Mouse (Mus musculus) midbrain, embryonic 16.5 days (tissue): ENCODE measurements around the gene Zfp467. TPM values are rescaled to one million over a fixed set of nuclear protein-coding genes. Genes with fewer than 3 reads are reported as not detected.

Experiments
- ATAC-seq: fragments of 200-750 bp; cut with Nextera tagmentation; 2 replicates; pipeline ENCODE4 v1.8.0; 2017; ENCODE audit warnings: moderate TSS enrichment
- H3K27ac ChIP-seq: fragments of 300-500 bp; sonication (generic); 2 replicates; pipeline ENCODE4 v1.5.1; 2014; ENCODE audit warnings: mild to moderate bottlenecking, low read length, mixed read lengths
- H3K27me3 ChIP-seq: fragments of 300-500 bp; sonication (generic); 2 replicates; pipeline ENCODE4 v1.6.1; 2014; ENCODE audit warnings: low read depth, low read length, mixed read lengths; ENCODE audit not compliant: control insufficient read depth, insufficient read depth
- H3K36me3 ChIP-seq: fragments of 300-500 bp; sonication (generic); 2 replicates; pipeline ENCODE4 v1.6.1; 2014; ENCODE audit warnings: mild to moderate bottlenecking, low read length, moderate library complexity, mixed read lengths; ENCODE audit not compliant: control insufficient read depth, insufficient read depth
- H3K4me1 ChIP-seq: fragments of 300-500 bp; sonication (generic); 2 replicates; pipeline ENCODE4 v1.6.1; 2014; ENCODE audit warnings: mild to moderate bottlenecking, low read length, mixed read lengths; ENCODE audit not compliant: control insufficient read depth, insufficient read depth
- H3K4me2 ChIP-seq: fragments of 300-500 bp; sonication (generic); 2 replicates; pipeline ENCODE4 v1.6.1; 2014; ENCODE audit warnings: mild to moderate bottlenecking, low read length, mixed read lengths
- H3K4me3 ChIP-seq: fragments of 300-500 bp; sonication (generic); 2 replicates; pipeline ENCODE4 v1.5.1; 2014; ENCODE audit warnings: low read depth, mild to moderate bottlenecking, low read length, moderate library complexity, mixed read lengths
- H3K9ac ChIP-seq: fragments of 300-500 bp; sonication (generic); 2 replicates; pipeline ENCODE4 v1.6.1; 2014; ENCODE audit warnings: low read depth, low read length, mixed read lengths
- H3K9me3 ChIP-seq: fragments of 300-500 bp; sonication (generic); replicated peaks from 2 replicates; pipeline ENCODE4 v1.6.1; 2014; ENCODE audit warnings: mild to moderate bottlenecking, low read length, mixed read lengths; ENCODE audit not compliant: control insufficient read depth, poor library complexity, severe bottlenecking
- WGBS: fragments of 180-500 bp; shearing (Covaris S2); extraction: QIAGEN DNeasy Blood & Tissue Kit; methylation state at CpG from one replicate; pipeline ENCODE4 v1.1.7; 2014; 5-methylcytosine and 5-hydroxymethylcytosine counted together
- polyA plus RNA-seq: library from polyadenylated mRNA; unstranded; fragments of >200 nt; fragmentation: Nextera tagmentation; extraction: Ambion mirVana; gene quantifications from 2 replicates; pipeline ENCODE4 v1.2.1, GENCODE M21; 2015

Gene Zfp467
- polyA plus RNA-seq, 1 experiment from 2014 or later, result 32.8 TPM

DNA sequence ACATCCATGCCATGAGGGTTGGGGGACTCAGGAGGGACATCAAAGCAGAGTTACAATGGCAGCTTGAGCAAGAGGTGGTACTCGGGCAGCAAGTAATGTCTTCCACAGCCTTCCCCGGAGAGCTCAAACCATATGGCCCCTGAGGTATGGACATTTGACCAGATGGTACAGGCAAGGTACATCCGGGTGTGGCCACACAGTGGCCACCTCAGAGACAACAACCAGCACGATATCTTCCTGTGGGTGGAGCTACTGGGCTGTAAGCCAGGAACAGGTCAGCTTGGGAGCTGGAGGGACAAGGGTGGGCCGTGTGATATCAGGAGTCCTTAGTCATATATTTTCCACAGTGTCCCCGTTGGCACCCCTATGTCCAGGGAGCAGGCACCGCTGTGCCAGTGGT is 21.9 kb upstream of the Zfp467 start:
- H3K4me1 ChIP-seq, result no peaks in the 10 kb centered on the region
- ATAC-seq, result no peak
- no peak overlapping the region for H3K9ac ChIP-seq
- WGBS, result 87% methylated on average over 7 of the region's 7 CpGs
- no peak overlapping the region for H3K27ac ChIP-seq
- no peak overlapping the region for H3K4me3 ChIP-seq
- H3K4me2 ChIP-seq, result no peak overlapping the region
- no peaks in the 10 kb centered on the region for H3K27me3 ChIP-seq
- H3K36me3 ChIP-seq, result no peaks in the 10 kb centered on the region
- H3K9me3 ChIP-seq, result no peaks in the 10 kb centered on the region

DNA sequence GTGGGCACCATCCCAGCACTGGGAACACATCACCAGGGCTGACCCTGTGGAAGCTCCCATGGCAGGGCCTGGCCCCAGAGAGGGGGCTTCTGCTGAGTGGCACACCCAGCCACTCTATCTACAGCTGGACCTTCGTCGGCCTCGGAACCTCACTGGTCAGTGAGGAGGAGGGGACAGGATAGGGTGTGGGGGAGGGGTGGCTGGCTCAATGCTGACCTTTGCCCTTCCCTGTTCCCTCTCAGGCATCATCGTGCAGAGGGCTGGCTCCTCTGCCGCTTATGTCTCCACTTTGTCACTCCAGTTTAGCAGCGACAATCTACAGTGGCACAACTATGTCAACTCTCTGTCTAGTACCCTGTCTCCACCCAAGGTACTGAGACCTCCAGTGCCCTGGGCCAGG is 21.1 kb upstream of the Zfp467 start:
- Histone ChIP-seq H3K9me3 (no peaks in the 10 kb centered on the region), H3K4me3 (no peak overlapping the region), H3K9ac (no peak overlapping the region), H3K36me3 (no peaks in the 10 kb centered on the region), H3K4me2 (no peak overlapping the region), H3K27ac (no peak overlapping the region), H3K4me1 (no peaks in the 10 kb centered on the region), H3K27me3 (no peaks in the 10 kb centered on the region)
- no peak for ATAC-seq
- 32% methylated on average over 6 of the region's 6 CpGs for WGBS

DNA sequence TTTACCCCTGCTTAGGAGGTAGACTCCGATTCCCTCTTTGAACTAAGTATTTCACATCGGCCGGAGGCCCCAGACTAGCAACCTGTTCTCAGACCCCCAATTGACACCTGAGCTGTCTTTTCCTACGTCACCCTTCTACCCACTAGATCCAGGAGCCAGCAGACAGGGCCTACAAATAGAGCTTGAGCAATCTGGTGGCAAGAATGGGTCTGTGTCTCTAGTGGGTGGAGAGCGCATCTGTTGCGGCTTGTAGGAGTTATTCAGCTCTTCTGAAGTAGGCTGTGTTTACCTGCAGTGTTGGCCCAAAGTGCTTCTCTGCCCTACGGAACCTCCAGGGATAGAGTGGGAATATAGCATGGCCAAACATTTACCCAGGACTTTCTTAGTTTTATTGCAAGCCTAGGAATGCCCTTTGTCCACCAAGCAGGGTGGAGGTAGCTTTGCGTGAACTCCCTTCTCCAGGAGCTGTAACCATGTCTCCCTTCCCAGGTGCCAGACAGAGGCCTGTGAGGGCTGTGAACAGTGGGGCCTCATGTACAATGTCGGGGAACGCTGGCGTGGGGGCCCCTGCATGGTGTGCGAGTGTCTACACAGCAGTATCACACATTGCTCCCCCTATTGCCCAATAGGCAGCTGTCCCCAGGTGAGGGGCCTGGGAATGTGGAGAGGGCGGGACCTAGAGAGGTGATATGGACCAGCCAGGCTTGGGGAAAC is 19.5 kb upstream of the Zfp467 start:
- 95% methylated on average over 13 of the region's 13 CpGs for WGBS
- ATAC-seq, result no peak
- no peak overlapping the region for H3K4me2 ChIP-seq
- H3K9ac ChIP-seq, result no peak overlapping the region
- no peak overlapping the region for H3K4me3 ChIP-seq
- H3K9me3 ChIP-seq, result no peaks in the 10 kb centered on the region
- H3K4me1 ChIP-seq, result no peaks in the 10 kb centered on the region
- H3K27ac ChIP-seq, result no peak overlapping the region
- H3K27me3 ChIP-seq, result no peaks in the 10 kb centered on the region
- H3K36me3 ChIP-seq, result no peaks in the 10 kb centered on the region

DNA sequence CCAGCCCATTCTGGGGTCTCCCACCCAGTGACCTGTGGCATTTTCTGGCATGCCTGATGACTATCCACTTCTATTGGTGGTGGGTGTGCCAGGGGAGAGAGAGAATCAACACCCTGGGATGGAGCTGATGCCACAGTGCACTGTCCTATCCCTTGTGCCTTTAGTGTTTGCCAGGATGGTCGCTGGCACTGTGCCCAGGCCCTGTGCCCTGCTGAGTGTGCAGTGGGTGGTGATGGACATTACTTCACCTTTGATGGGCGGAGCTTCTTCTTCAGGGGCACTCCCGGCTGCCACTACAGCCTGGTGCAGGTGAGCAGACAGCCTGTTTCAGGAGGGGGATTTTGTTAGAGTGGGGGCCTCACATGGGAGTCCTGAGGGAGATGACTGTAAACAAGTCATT is 7.1 kb upstream of the Zfp467 start:
- H3K4me3 ChIP-seq, result no peak overlapping the region
- H3K9me3 ChIP-seq, result no peaks in the 10 kb centered on the region
- H3K27me3 ChIP-seq, result no peaks in the 10 kb centered on the region
- 88% methylated on average over 3 of the region's 3 CpGs for WGBS
- H3K36me3 ChIP-seq, result no peaks in the 10 kb centered on the region
- no peak overlapping the region for H3K9ac ChIP-seq
- no peak for ATAC-seq
- no peak overlapping the region for H3K4me2 ChIP-seq
- H3K4me1 ChIP-seq, result no peaks in the 10 kb centered on the region
- no peak overlapping the region for H3K27ac ChIP-seq

DNA sequence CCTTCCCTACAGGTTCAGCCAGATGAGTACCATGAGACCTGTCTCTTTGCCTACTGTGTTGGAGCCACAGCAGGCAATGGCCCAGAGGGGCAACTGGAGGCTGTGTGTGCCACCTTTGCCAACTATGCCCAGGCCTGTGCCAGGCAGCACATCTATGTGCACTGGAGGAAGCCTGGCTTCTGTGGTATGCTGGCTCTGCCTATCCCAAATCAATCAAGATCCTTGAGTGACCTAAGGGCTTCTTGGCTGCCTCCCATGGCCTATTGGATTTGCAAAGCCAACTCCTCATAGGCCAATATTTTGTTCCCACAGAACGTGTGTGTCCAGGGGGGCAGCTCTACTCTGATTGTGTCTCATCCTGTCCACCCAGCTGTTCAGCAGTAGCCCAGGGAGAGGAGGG is 6.5 kb upstream of the Zfp467 start:
- Histone ChIP-seq H3K4me1 (no peaks in the 10 kb centered on the region), H3K27ac (no peak overlapping the region), H3K9ac (no peak overlapping the region), H3K9me3 (no peaks in the 10 kb centered on the region), H3K36me3 (no peaks in the 10 kb centered on the region), H3K4me2 (no peak overlapping the region), H3K4me3 (no peak overlapping the region), H3K27me3 (no peaks in the 10 kb centered on the region)
- ATAC-seq, result no peak
- 61% methylated on average over 1 of the region's 1 CpGs for WGBS

DNA sequence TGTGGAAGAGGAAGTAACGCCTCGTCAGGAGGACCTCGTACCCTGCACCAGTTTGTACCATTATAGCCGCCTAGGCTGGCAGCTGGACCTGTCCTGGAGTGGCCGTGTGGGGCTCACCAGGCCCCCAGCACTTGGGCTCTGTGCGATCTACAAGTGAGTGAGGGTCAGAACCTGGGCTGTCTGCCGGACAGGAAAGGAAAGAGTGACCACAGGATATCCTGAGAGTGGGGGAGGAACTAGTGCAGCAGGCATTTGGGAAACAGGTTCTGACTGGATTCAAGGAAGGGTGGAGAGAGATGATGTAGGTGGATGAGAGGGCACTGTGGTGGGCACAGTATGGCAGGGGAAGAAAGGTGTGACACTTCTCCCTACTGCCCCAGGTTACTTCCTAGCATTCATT is 2.9 kb upstream of the Zfp467 start:
- peaks cover 11% of the 10 kb centered on the region for H3K4me1 ChIP-seq
- ATAC-seq, result no peak
- no peaks in the 10 kb centered on the region for H3K36me3 ChIP-seq
- no peak overlapping the region for H3K4me3 ChIP-seq
- no peak overlapping the region for H3K9ac ChIP-seq
- WGBS, result 81% methylated on average over 7 of the region's 7 CpGs
- no peaks in the 10 kb centered on the region for H3K9me3 ChIP-seq
- H3K27me3 ChIP-seq, result no peaks in the 10 kb centered on the region
- no peak overlapping the region for H3K27ac ChIP-seq
- H3K4me2 ChIP-seq, result no peak overlapping the region

DNA sequence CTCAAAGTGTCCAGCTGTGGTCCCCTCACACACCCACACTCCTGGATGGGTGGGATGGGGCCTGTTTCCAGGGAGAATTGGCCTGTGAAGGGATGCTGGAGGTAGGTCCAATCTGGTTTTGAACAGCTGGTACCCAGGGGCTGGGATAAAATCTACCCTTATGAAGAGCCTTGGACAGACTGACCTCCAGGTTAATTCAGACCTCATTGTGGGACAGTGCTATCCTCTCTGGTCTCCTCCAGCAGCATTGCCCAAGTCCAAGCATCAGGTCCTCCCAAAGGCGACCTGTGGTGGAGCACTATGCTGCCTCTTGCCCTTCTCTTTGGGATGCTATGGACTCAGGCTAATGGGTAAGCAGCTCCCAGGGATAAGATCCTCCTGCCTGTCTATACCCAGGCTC is 2.3 kb upstream of the Zfp467 start, which contains the start of gene Sspo:
Gene Sspo, plus strand, starts transcription at position 301 of the 400 bp plus-strand sequence.
- 85% methylated on average over 1 of the region's 1 CpGs for WGBS
- no peak within 1 kb of the TSS for H3K4me2 ChIP-seq
- no peak within 1 kb of the TSS for H3K4me3 ChIP-seq
- no peak for ATAC-seq
- no peaks in the 10 kb centered on the region for H3K27me3 ChIP-seq
- no peak within 1 kb of the TSS for H3K27ac ChIP-seq
- H3K36me3 ChIP-seq, result no peaks in the 10 kb centered on the region
- H3K9ac ChIP-seq, result no peak within 1 kb of the TSS
- no peaks in the 10 kb centered on the region for H3K9me3 ChIP-seq
- H3K4me1 ChIP-seq, result peaks cover 15% of the 10 kb centered on the region

DNA sequence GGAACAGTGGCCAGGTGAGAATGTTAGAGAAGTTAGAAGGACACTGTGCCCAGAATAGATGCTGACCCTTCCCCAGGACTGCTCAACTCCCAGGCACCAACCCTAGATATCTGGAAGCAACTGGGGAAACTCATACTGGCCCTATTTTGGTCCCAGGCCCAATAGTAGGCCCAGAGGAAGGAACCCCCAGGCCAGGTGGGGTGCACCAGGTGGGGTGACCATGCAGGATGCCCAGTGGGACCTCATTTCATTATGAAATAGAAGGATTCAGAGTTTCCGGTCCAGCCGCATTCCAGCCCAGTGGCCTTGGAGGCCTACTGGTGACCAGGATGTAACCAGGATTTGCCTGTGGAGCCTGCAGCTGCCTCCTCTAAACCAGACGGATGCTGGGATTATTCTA is 1.3 kb upstream of the Zfp467 start:
- WGBS, result 63% methylated on average over 3 of the region's 3 CpGs
- no peak for ATAC-seq
- Histone ChIP-seq H3K27me3 (no peaks in the 10 kb centered on the region), H3K27ac (no peak overlapping the region), H3K9ac (no peak overlapping the region), H3K4me3 (no peak overlapping the region), H3K4me2 (no peak overlapping the region), H3K36me3 (peaks cover 6% of the 10 kb centered on the region), H3K9me3 (no peaks in the 10 kb centered on the region), H3K4me1 (peaks cover 15% of the 10 kb centered on the region)

DNA sequence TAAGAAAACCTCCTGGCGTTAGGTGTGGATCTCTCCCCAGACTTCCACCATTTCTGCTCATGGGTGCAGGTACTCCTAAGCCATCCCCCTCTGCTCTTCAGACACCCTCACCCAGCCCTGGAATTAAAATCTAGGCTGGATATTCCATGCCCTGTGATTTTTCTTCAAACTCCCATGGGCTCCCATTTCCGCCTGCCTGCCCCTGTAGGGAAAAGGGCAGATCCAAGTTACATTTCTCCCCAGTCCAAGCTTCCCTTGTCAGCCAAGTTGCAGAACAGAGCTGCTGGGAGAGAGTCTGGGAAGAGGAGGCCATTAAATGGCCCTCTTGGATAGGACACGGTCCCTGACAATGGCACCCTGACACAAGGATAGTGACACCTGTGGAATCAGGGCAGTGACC is 631 bp upstream of the Zfp467 start:
- peak overlapping the region; percentile 73 for H3K4me2 ChIP-seq
- no peak for ATAC-seq
- WGBS, result 39% methylated on average over 3 of the region's 3 CpGs

More for the DNA sequence above, 631 bp upstream of the Zfp467 start:
- Histone ChIP-seq H3K36me3 (peaks cover 12% of the 10 kb centered on the region), H3K27ac (peak overlapping the region; percentile 85), H3K9ac (peak overlapping the region; percentile 88; the same call in 1 of the 2 replicates), H3K4me3 (peak overlapping the region; percentile 81), H3K4me1 (peaks cover 15% of the 10 kb centered on the region), H3K27me3 (no peaks in the 10 kb centered on the region), H3K9me3 (no peaks in the 10 kb centered on the region)
